Mouse (Mus musculus) limb, embryonic 13.5 days (tissue): ENCODE results near the gene Zfand6. TPM values are rescaled to one million over a fixed set of nuclear protein-coding genes. Genes with fewer than 3 reads are reported as not detected.

Experiments used
- ATAC-seq: fragments of 200-750 bp; cut with Nextera tagmentation; 2 replicates; pipeline ENCODE4 v1.8.0; 2017; ENCODE audit warnings: low read depth, moderate number of reproducible peaks, moderate TSS enrichment; ENCODE audit not compliant: low FRiP score
- H3K27ac ChIP-seq: fragments of 300-500 bp; sonication (generic); 2 replicates; pipeline ENCODE4 v1.5.1; 2015; ENCODE audit warnings: inconsistent platforms, mild to moderate bottlenecking, moderate library complexity
- H3K27me3 ChIP-seq: fragments of 300-500 bp; sonication (generic); 2 replicates; pipeline ENCODE4 v1.6.1; 2015; ENCODE audit warnings: mild to moderate bottlenecking, inconsistent platforms
- H3K36me3 ChIP-seq: fragments of 300-500 bp; sonication (generic); 2 replicates; pipeline ENCODE4 v1.6.1; 2015; ENCODE audit warnings: inconsistent platforms, mild to moderate bottlenecking, moderate library complexity
- H3K4me1 ChIP-seq: fragments of 300-500 bp; sonication (generic); 2 replicates; pipeline ENCODE4 v1.6.1; 2015; ENCODE audit warnings: inconsistent platforms
- H3K4me2 ChIP-seq: fragments of 300-500 bp; sonication (generic); replicated peaks from 2 replicates; pipeline ENCODE4 v1.6.1; 2015; ENCODE audit warnings: inconsistent platforms, mild to moderate bottlenecking, moderate library complexity
- H3K4me3 ChIP-seq: fragments of 300-500 bp; sonication (generic); 2 replicates; pipeline ENCODE4 v1.5.1; 2015; ENCODE audit warnings: moderate library complexity, mild to moderate bottlenecking, inconsistent platforms
- H3K9ac ChIP-seq: fragments of 300-500 bp; sonication (generic); 2 replicates; pipeline ENCODE4 v1.6.1; 2015; ENCODE audit warnings: mild to moderate bottlenecking, inconsistent platforms
- H3K9me3 ChIP-seq: fragments of 300-500 bp; sonication (generic); 2 replicates; pipeline ENCODE4 v1.6.1; 2016; ENCODE audit warnings: inconsistent platforms
- WGBS: fragments of 180-500 bp; shearing (Covaris S2); methylation state at CpG from one replicate; pipeline ENCODE4 v1.1.7; 2015; 5-methylcytosine and 5-hydroxymethylcytosine counted together
- polyA plus RNA-seq: library from polyadenylated mRNA; unstranded; fragments of >200 nt; fragmentation: Nextera tagmentation; extraction: Ambion mirVana; gene quantifications from 2 replicates; pipeline ENCODE4 v1.2.1, GENCODE M21; 2015

Gene Zfand6
- polyA plus RNA-seq, 1 experiment from 2014 or later = 184 TPM

GRCm38 (mm10) chr7:84605033-84605687 lies 84.6 kb downstream of the Zfand6 start:
- Histone ChIP-seq H3K27ac (no peak overlapping the region), H3K27me3 (no peaks in the 10 kb centered on the region), H3K36me3 (no peaks in the 10 kb centered on the region), H3K4me3 (peak overlapping the region; percentile 56), H3K9ac (peak overlapping the region; percentile 66), H3K9me3 (no peaks in the 10 kb centered on the region), H3K4me1 (peaks cover 12% of the 10 kb centered on the region), H3K4me2 (peak overlapping the region; percentile 94)
- 7% methylated on average over 19 of the region's 19 CpGs for WGBS
- peak; percentile 48; the same call in 1 of the 2 replicates for ATAC-seq

GRCm38 (mm10) chr7:84604501-84604900 lies 85.3 kb downstream of the Zfand6 start:
- H3K9ac ChIP-seq = no peak overlapping the region
- H3K4me2 ChIP-seq = peak overlapping the region; percentile 94
- H3K27me3 ChIP-seq = no peaks in the 10 kb centered on the region
- H3K4me3 ChIP-seq = no peak overlapping the region
- no peak overlapping the region for H3K27ac ChIP-seq
- WGBS = 58% methylated on average over 3 of the region's 3 CpGs
- H3K4me1 ChIP-seq = peaks cover 12% of the 10 kb centered on the region
- no peaks in the 10 kb centered on the region for H3K36me3 ChIP-seq
- ATAC-seq = no peak
- H3K9me3 ChIP-seq = no peaks in the 10 kb centered on the region

- no peak overlapping the region for H3K9ac ChIP-seq
- no peak overlapping the region for H3K4me2 ChIP-seq
- no peak overlapping the region for H3K4me3 ChIP-seq
- ATAC-seq = no peak
- H3K36me3 ChIP-seq = no peaks in the 10 kb centered on the region
- H3K27ac ChIP-seq = no peak overlapping the region
- peaks cover 12% of the 10 kb centered on the region for H3K4me1 ChIP-seq
- no peaks in the 10 kb centered on the region for H3K9me3 ChIP-seq
- 82% methylated on average over 3 of the region's 3 CpGs for WGBS
- H3K27me3 ChIP-seq = no peaks in the 10 kb centered on the region
Observed at GRCm38 (mm10) chr7:84601331-84601730, 88.4 kb downstream of the Zfand6 start.

GRCm38 (mm10) chr7:84600631-84601030 lies 89.1 kb downstream of the Zfand6 start:
- Histone ChIP-seq H3K4me2 (no peak overlapping the region), H3K36me3 (no peaks in the 10 kb centered on the region), H3K27ac (no peak overlapping the region), H3K9ac (no peak overlapping the region), H3K9me3 (no peaks in the 10 kb centered on the region), H3K27me3 (no peaks in the 10 kb centered on the region), H3K4me3 (no peak overlapping the region), H3K4me1 (peaks cover 12% of the 10 kb centered on the region)
- 87% methylated on average over 2 of the region's 2 CpGs for WGBS
- ATAC-seq = no peak

- no peak overlapping the region for H3K9ac ChIP-seq
- no peaks in the 10 kb centered on the region for H3K9me3 ChIP-seq
- H3K27me3 ChIP-seq = no peaks in the 10 kb centered on the region
- no peaks in the 10 kb centered on the region for H3K36me3 ChIP-seq
- no peak for ATAC-seq
- H3K27ac ChIP-seq = no peak overlapping the region
- WGBS = 69% methylated on average over 3 of the region's 3 CpGs
- no peaks in the 10 kb centered on the region for H3K4me1 ChIP-seq
- no peak overlapping the region for H3K4me2 ChIP-seq
- H3K4me3 ChIP-seq = no peak overlapping the region
Observed at GRCm38 (mm10) chr7:84596633-84597032, 93.1 kb downstream of the Zfand6 start.

GRCm38 (mm10) chr7:84596002-84596401 lies 93.8 kb downstream of the Zfand6 start:
- no peak overlapping the region for H3K4me2 ChIP-seq
- H3K27ac ChIP-seq = no peak overlapping the region
- H3K9ac ChIP-seq = no peak overlapping the region
- no peak overlapping the region for H3K4me3 ChIP-seq
- no peaks in the 10 kb centered on the region for H3K36me3 ChIP-seq
- no peaks in the 10 kb centered on the region for H3K9me3 ChIP-seq
- ATAC-seq = no peak
- H3K4me1 ChIP-seq = no peaks in the 10 kb centered on the region
- no peaks in the 10 kb centered on the region for H3K27me3 ChIP-seq
- WGBS = 87% methylated on average over 3 of the region's 3 CpGs

- Histone ChIP-seq H3K4me1 (no peaks in the 10 kb centered on the region), H3K27ac (no peak overlapping the region), H3K4me2 (no peak overlapping the region), H3K9me3 (no peaks in the 10 kb centered on the region), H3K4me3 (no peak overlapping the region), H3K27me3 (no peaks in the 10 kb centered on the region), H3K36me3 (no peaks in the 10 kb centered on the region), H3K9ac (no peak overlapping the region)
- no peak for ATAC-seq
Observed at GRCm38 (mm10) chr7:84594917-84595303, 94.8 kb downstream of the Zfand6 start.

GRCm38 (mm10) chr7:84594087-84594916 lies 95.5 kb downstream of the Zfand6 start:
- H3K9ac ChIP-seq = no peak overlapping the region
- H3K4me1 ChIP-seq = no peaks in the 10 kb centered on the region
- ATAC-seq = peak; percentile 74
- no peaks in the 10 kb centered on the region for H3K9me3 ChIP-seq
- no peaks in the 10 kb centered on the region for H3K36me3 ChIP-seq
- 53% methylated on average over 8 of the region's 8 CpGs for WGBS
- H3K27ac ChIP-seq = no peak overlapping the region
- H3K4me3 ChIP-seq = no peak overlapping the region
- no peaks in the 10 kb centered on the region for H3K27me3 ChIP-seq
- no peak overlapping the region for H3K4me2 ChIP-seq

GRCm38 (mm10) chr7:84591347-84591746 lies 98.4 kb downstream of the Zfand6 start:
- 87% methylated on average over 3 of the region's 3 CpGs for WGBS
- no peak overlapping the region for H3K4me3 ChIP-seq

GRCm38 (mm10) chr7:84590622-84591021 lies 99.1 kb downstream of the Zfand6 start:
- Histone ChIP-seq H3K4me1 (no peaks in the 10 kb centered on the region), H3K36me3 (no peaks in the 10 kb centered on the region), H3K4me3 (no peak overlapping the region), H3K27ac (no peak overlapping the region), H3K9ac (no peak overlapping the region), H3K9me3 (no peaks in the 10 kb centered on the region), H3K27me3 (no peaks in the 10 kb centered on the region), H3K4me2 (no peak overlapping the region)
- WGBS = 94% methylated on average over 2 of the region's 2 CpGs
- ATAC-seq = no peak

More at GRCm38 (mm10) chr7:84591347-84591746, 98.4 kb downstream of the Zfand6 start:
- ATAC-seq = no peak
- Histone ChIP-seq H3K27me3 (no peaks in the 10 kb centered on the region), H3K9me3 (no peaks in the 10 kb centered on the region), H3K27ac (no peak overlapping the region), H3K9ac (no peak overlapping the region), H3K4me1 (no peaks in the 10 kb centered on the region), H3K4me2 (no peak overlapping the region), H3K36me3 (no peaks in the 10 kb centered on the region)

GRCm38 (mm10) chr7:84587101-84587783 lies 102.5 kb downstream of the Zfand6 start:
- Histone ChIP-seq H3K36me3 (no peaks in the 10 kb centered on the region), H3K4me1 (no peaks in the 10 kb centered on the region), H3K9me3 (no peaks in the 10 kb centered on the region), H3K27me3 (no peaks in the 10 kb centered on the region), H3K27ac (no peak overlapping the region), H3K4me3 (no peak overlapping the region), H3K4me2 (no peak overlapping the region), H3K9ac (no peak overlapping the region)
- no peak for ATAC-seq
- WGBS = 86% methylated on average over 5 of the region's 5 CpGs

- no peak for ATAC-seq
- no peak overlapping the region for H3K27ac ChIP-seq
- H3K9ac ChIP-seq = no peak overlapping the region
- H3K9me3 ChIP-seq = no peaks in the 10 kb centered on the region
- H3K27me3 ChIP-seq = no peaks in the 10 kb centered on the region
- no peaks in the 10 kb centered on the region for H3K36me3 ChIP-seq
- H3K4me3 ChIP-seq = no peak overlapping the region
- no peak overlapping the region for H3K4me2 ChIP-seq
- 74% methylated on average over 3 of the region's 3 CpGs for WGBS
- no peaks in the 10 kb centered on the region for H3K4me1 ChIP-seq
Observed at GRCm38 (mm10) chr7:84586360-84587100, 103.2 kb downstream of the Zfand6 start.
